Mouse (Mus musculus): ENCODE data around the gene Ncbp1. TPM values are rescaled to one million over a fixed set of nuclear protein-coding genes. Genes with fewer than 3 reads are reported as not detected.
A peak's percentile ranks its signal among the peaks of the same experiment; 100 is the strongest.

Ncbp1 gene
- polyA plus RNA-seq, 1 experiment from 2014 or later = 91.0 TPM

DNA sequence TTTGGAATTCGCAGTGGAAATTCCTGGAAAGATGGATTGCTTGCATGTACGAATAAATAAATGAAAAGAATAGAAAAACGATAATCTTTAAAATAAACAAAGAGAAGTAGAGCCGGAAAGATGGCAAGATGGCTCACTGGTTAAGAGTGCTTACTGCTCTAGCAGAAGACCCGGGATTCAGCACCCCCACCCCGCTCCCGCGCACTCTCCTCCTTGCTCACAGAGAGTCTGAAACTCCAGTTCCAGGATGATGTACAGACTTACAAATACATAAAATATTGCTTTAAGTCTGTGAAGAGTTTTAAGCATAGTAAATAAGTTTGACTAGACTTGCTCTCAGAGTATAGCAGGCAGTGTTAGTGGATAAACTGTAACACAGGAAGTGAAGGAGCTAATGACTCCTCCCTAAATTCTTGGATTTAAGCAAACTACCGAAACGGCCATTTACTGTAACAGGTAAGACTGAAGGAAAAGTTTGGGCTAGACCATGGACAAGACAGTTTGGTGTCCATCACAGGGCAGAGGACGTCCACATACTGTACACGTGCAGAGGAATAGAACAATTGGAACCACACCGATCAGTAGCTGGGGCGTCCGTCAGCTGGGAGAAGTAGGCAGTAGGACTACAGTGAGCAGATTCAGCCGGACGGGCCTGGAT lies 655 bp upstream of the Ncbp1 start:
- Histone ChIP-seq H3K27me3 (no peaks in the 10 kb centered on the region), H3K9me3 (no peaks in the 10 kb centered on the region), H3K4me3 (peak overlapping the region; percentile 97), H3K36me3 (peaks cover 27% of the 10 kb centered on the region), H3K4me1 (replicated peaks) (peaks cover 33% of the 10 kb centered on the region), H3K27ac (peak overlapping the region; percentile 97), H3K9ac (peak overlapping the region; percentile 98), H3K4me2 (peak overlapping the region; percentile 87)
- peak; percentile 89 for ATAC-seq (ENCODE audit: low FRiP score)
- WGBS = 9% methylated on average over 17 of the region's 17 CpGs

DNA sequence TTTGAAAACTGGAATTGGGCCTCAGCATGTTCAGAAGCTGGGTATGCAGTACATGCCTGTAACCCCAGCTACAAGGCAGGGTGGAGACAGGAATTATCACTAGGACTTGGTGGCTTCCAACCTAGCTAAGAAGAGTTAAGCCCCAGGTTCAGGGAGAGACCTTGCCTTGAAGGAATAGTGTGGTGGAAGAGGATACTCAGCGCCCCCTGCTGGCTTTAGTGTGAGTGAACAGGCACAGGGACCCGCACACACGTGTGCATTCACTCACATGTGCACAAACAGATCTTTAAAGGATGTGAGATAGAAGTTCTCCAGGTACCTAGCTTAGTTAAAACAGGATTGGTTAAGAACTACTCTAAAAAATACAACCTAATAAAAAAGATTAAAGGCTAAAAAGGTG lies 5.9 kb downstream of the Ncbp1 start:
- no peak overlapping the region for H3K9ac ChIP-seq
- no peak overlapping the region for H3K4me3 ChIP-seq
- H3K4me2 ChIP-seq = no peak overlapping the region
- H3K9me3 ChIP-seq = no peaks in the 10 kb centered on the region
- H3K27me3 ChIP-seq = no peaks in the 10 kb centered on the region
- H3K27ac ChIP-seq = no peak overlapping the region
- WGBS = 75% methylated on average over 3 of the region's 3 CpGs
- H3K4me1 ChIP-seq (replicated peaks) = peaks cover 15% of the 10 kb centered on the region
- H3K36me3 ChIP-seq = peaks cover 29% of the 10 kb centered on the region
- no peak for ATAC-seq (ENCODE audit: low FRiP score)

DNA sequence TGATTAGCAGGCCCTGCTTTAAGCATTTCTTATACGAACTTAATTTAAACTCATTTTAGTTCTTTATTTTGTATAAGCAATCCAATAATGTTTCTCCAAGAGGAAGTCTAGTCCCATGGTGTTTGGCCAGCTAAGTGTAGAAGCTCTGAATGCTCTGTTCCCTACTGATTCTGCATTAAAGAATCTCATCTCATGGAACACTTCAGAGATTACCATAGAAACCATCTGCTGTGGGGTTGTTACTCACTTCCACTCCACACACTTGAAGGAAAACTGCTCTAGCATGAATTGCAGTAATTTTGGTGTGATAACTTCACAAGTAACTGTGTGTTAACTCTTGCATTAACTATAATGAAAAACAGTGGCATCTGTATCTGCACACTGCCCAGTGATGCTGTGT lies 8.5 kb downstream of the Ncbp1 start:
- no peak overlapping the region for H3K9ac ChIP-seq
- no peak overlapping the region for H3K4me2 ChIP-seq
- no peak for ATAC-seq (ENCODE audit: low FRiP score)
- no peaks in the 10 kb centered on the region for H3K4me1 ChIP-seq (replicated peaks)
- H3K27ac ChIP-seq = no peak overlapping the region
- no peak overlapping the region for H3K4me3 ChIP-seq
- 97% methylated on average over 1 of the region's 1 CpGs for WGBS
- H3K27me3 ChIP-seq = no peaks in the 10 kb centered on the region
- H3K9me3 ChIP-seq = no peaks in the 10 kb centered on the region
- H3K36me3 ChIP-seq = peaks cover 50% of the 10 kb centered on the region

DNA sequence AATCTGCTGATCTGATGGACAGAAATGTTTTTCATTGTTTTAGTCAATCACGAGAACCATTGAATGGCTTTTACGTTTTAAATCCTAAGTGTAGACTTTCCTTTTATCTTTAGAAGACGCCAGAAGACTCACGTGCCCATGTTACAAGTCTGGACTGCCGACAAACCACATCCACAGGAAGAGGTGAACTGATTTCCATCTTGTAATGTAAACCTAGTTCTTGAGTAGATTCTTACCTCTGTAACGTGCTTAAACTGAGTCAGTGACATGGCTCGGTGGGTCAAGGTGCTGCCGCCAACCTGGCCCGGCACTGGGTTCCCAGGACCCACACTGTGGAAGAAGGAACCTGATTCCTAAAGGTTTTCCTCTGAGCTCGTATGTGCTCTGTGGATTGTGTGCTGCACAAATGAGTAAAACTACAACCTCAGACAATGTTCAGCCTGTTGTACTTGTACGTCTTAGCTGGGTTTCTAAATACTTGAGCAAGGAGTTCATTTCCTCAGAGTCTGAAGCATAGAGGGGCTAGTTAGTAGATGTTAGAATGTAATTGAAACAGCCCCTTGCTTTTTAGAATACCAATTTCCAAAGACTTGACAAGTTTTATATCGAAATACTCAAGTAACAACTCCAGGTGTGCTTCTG lies 13.6 kb downstream of the Ncbp1 start:
- no peaks in the 10 kb centered on the region for H3K9me3 ChIP-seq
- no peak overlapping the region for H3K27ac ChIP-seq
- H3K27me3 ChIP-seq = no peaks in the 10 kb centered on the region
- ATAC-seq (ENCODE audit: low FRiP score) = no peak
- H3K4me3 ChIP-seq = no peak overlapping the region
- no peaks in the 10 kb centered on the region for H3K4me1 ChIP-seq (replicated peaks)
- WGBS = 96% methylated on average over 12 of the region's 12 CpGs
- no peak overlapping the region for H3K4me2 ChIP-seq
- no peak overlapping the region for H3K9ac ChIP-seq
- H3K36me3 ChIP-seq = peaks cover 88% of the 10 kb centered on the region

DNA sequence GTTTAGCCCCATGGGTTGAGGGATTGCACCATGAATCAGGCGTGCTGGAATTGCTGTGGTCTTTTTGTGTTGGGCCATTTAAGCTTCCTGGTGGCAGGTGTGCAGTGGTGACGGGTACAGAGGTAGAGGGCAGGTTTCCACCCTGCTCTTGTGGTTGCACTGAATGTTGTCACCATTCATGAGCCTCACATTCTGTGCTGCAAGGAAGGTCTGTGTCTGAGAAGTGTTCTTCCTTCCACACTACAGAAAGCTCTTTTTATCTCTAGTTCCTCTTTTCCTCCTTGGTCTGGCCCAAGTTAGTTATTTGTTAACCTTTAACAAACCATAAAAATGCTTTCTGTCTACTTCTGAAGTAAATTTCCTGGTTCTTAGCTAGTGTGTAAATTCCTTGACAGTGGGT lies 25.6 kb downstream of the Ncbp1 start:
- Histone ChIP-seq H3K9me3 (no peaks in the 10 kb centered on the region), H3K4me1 (replicated peaks) (no peaks in the 10 kb centered on the region), H3K4me3 (no peak overlapping the region), H3K27ac (no peak overlapping the region), H3K36me3 (peaks cover 91% of the 10 kb centered on the region), H3K27me3 (no peaks in the 10 kb centered on the region), H3K9ac (no peak overlapping the region), H3K4me2 (no peak overlapping the region)
- 94% methylated on average over 2 of the region's 2 CpGs for WGBS
- ATAC-seq (ENCODE audit: low FRiP score) = no peak

DNA sequence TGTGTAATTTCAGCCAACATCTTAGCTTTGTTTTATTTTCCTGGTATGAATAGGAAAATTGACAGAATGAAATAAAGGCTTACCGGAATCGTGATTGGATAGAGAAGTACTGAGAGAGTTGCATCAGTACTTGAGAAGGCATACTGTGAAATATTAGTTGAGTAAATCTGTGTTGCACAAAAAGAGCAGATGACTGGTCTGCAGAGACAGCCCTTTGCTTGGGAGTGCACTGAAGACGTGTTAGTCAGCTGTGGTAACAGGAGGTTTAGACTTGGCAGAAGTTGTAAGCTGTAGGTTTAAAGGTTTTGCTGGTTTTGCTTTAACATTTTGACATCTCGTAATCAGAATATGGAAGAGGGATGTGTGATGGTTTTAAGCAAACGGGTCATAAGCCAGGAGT lies 27.4 kb downstream of the Ncbp1 start:
- peaks cover 93% of the 10 kb centered on the region for H3K36me3 ChIP-seq
- no peak overlapping the region for H3K4me3 ChIP-seq
- 98% methylated on average over 5 of the region's 5 CpGs for WGBS
- no peaks in the 10 kb centered on the region for H3K9me3 ChIP-seq
- no peak for ATAC-seq (ENCODE audit: low FRiP score)
- no peak overlapping the region for H3K27ac ChIP-seq
- no peaks in the 10 kb centered on the region for H3K27me3 ChIP-seq
- no peak overlapping the region for H3K9ac ChIP-seq
- no peaks in the 10 kb centered on the region for H3K4me1 ChIP-seq (replicated peaks)
- H3K4me2 ChIP-seq = no peak overlapping the region

DNA sequence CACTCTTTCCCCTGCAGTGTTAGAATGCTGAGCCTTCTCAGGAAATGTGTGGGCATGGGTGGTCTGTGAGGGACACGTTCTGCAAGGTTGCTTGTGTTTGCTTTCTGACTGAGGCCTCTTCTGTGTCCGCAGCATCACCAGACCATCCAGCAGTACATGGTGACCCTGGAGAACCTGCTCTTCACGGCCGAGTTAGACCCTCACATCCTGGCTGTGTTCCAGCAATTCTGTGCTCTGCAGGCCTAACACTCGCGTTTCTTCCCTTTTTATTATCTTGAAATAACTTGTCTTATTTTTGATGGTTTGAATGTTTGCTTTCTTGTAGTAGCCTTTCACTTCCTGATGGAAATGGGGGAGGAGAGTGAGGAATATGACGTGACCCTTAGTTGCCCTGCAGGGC lies 33.3 kb downstream of the Ncbp1 start:
- no peaks in the 10 kb centered on the region for H3K9me3 ChIP-seq
- no peak for ATAC-seq (ENCODE audit: low FRiP score)
- 86% methylated on average over 7 of the region's 7 CpGs for WGBS

DNA sequence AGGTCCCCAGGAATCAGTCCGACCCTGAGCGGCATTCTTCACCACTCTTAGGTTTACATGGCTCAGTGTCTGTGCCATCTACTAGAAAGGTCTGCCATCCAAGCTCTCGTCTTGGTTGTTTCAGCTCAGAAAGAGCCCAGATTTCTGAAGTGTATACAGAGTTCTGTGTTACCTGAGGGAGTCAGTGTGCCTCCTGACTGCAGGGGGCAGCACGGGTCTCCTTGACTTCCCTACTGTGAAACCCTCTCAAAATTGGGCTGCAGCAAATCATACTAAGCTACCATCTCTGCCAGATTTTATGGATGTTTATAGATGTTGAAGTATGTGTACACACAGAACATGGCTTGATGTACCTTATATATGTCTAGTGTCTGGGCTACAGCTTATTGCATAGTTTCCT lies 37.9 kb downstream of the Ncbp1 start:
- no peaks in the 10 kb centered on the region for H3K4me1 ChIP-seq (replicated peaks)

More for the DNA sequence above, 33.3 kb downstream of the Ncbp1 start:
- Histone ChIP-seq H3K4me2 (no peak overlapping the region), H3K27ac (no peak overlapping the region), H3K9ac (no peak overlapping the region), H3K27me3 (no peaks in the 10 kb centered on the region), H3K36me3 (peaks cover 95% of the 10 kb centered on the region), H3K4me1 (replicated peaks) (no peaks in the 10 kb centered on the region), H3K4me3 (no peak overlapping the region)

DNA sequence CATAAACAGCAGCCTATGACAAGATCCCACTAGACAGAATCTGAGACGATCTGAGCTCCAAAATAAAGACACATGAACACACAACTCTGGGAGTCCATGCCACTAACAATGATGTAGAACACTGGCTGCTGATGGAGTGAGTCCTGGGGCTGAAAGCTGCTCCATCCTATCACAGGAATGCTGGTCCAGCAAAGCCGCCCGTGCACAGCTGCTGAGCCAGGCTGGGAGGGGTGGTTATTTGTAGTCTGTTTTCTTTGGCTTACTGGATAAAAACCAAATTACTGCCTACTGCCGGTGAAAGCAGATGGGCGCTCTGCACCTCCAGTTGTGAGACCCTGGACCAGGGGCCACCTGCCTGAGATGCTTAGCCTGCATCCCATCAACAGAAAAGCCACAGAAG lies 38.6 kb downstream of the Ncbp1 start:
- Histone ChIP-seq H3K9ac (no peak overlapping the region), H3K9me3 (no peaks in the 10 kb centered on the region)
- 84% methylated on average over 5 of the region's 5 CpGs for WGBS

More for the DNA sequence above, 37.9 kb downstream of the Ncbp1 start:
- Histone ChIP-seq H3K9me3 (no peaks in the 10 kb centered on the region), H3K4me2 (no peak overlapping the region), H3K9ac (no peak overlapping the region), H3K27ac (no peak overlapping the region), H3K27me3 (no peaks in the 10 kb centered on the region), H3K4me3 (no peak overlapping the region), H3K36me3 (peaks cover 94% of the 10 kb centered on the region)
- WGBS = 75% methylated on average over 4 of the region's 4 CpGs
- no peak for ATAC-seq (ENCODE audit: low FRiP score)

DNA sequence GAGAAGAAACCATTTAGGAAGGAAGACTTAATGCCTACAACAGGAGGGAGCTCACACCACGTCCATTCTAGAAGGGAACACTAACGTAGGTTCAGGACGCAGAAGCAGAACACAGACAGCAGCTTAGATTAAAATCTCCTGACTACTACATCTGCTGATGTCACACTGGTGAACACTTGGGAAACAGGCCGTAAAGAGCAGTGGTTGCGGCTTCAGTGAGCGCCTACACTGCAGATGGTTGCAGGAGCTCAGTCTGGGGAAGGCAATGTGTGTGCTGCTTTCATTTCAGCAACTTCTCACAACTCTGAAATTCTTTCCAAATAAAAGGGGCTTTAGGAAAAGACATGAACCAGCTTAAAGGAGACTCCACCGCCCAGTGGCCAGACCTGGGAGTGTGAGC lies 39.1 kb downstream of the Ncbp1 start:
- no peak overlapping the region for H3K27ac ChIP-seq
- 87% methylated on average over 7 of the region's 7 CpGs for WGBS

More for the DNA sequence above, 38.6 kb downstream of the Ncbp1 start:
- ATAC-seq (ENCODE audit: low FRiP score) = no peak
- H3K4me3 ChIP-seq = no peak overlapping the region
- H3K27ac ChIP-seq = no peak overlapping the region
- H3K4me1 ChIP-seq (replicated peaks) = no peaks in the 10 kb centered on the region
- H3K36me3 ChIP-seq = peaks cover 94% of the 10 kb centered on the region
- H3K27me3 ChIP-seq = no peaks in the 10 kb centered on the region
- no peak overlapping the region for H3K4me2 ChIP-seq

DNA sequence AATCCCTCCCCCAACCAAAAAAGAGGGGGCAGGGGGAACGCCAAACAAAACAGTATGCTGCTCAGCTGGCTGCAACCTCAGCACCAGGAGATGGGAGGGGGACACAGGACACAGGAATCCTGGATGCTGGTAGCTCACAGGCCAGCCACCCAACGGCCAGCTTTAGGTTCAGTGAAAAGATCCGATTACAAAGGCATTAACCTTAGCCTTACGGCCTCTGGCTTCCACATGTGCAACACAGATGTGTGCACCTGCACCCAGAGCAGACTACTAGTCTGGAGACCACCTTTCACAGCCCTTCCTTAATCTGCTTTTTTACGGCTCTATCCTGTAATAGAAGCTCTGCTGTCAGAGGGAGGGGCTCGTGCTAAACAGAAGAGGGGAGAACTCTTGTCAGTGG lies 42.8 kb downstream of the Ncbp1 start:
- WGBS = 73% methylated on average over 6 of the region's 6 CpGs
- Histone ChIP-seq H3K27ac (no peak overlapping the region), H3K9ac (no peak overlapping the region), H3K4me3 (no peak overlapping the region), H3K9me3 (no peaks in the 10 kb centered on the region), H3K4me2 (no peak overlapping the region), H3K27me3 (no peaks in the 10 kb centered on the region), H3K36me3 (peaks cover 98% of the 10 kb centered on the region), H3K4me1 (replicated peaks) (no peaks in the 10 kb centered on the region)
- no peak for ATAC-seq (ENCODE audit: low FRiP score)

More for the DNA sequence above, 39.1 kb downstream of the Ncbp1 start:
- Histone ChIP-seq H3K9me3 (no peaks in the 10 kb centered on the region), H3K36me3 (peaks cover 95% of the 10 kb centered on the region), H3K27me3 (no peaks in the 10 kb centered on the region), H3K4me2 (no peak overlapping the region), H3K4me3 (no peak overlapping the region), H3K4me1 (replicated peaks) (no peaks in the 10 kb centered on the region), H3K9ac (no peak overlapping the region)
- ATAC-seq (ENCODE audit: low FRiP score) = no peak

DNA sequence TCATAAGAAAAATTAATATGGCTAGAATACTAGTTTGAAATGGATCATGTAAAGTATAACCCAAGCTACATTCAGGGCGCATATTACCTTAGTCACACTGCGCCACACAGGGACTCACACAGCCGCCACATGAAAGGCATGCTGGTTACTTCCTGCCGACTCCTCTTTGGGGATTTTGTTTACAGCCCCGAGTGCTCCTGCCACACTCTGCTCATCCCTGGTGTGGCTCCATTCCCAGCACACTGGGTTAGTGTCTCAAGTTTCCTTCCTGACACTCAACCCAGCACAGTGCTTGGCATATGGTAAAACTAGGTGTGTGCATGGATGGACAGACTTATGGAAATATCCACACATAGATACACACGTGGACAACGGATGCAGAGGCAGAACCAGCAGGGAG lies 43.8 kb downstream of the Ncbp1 start:
- Histone ChIP-seq H3K9me3 (no peaks in the 10 kb centered on the region), H3K27me3 (no peaks in the 10 kb centered on the region), H3K9ac (no peak overlapping the region), H3K27ac (no peak overlapping the region), H3K4me1 (replicated peaks) (no peaks in the 10 kb centered on the region), H3K4me3 (no peak overlapping the region), H3K4me2 (no peak overlapping the region), H3K36me3 (peaks cover 92% of the 10 kb centered on the region)
- 87% methylated on average over 7 of the region's 7 CpGs for WGBS
- ATAC-seq (ENCODE audit: low FRiP score) = no peak

DNA sequence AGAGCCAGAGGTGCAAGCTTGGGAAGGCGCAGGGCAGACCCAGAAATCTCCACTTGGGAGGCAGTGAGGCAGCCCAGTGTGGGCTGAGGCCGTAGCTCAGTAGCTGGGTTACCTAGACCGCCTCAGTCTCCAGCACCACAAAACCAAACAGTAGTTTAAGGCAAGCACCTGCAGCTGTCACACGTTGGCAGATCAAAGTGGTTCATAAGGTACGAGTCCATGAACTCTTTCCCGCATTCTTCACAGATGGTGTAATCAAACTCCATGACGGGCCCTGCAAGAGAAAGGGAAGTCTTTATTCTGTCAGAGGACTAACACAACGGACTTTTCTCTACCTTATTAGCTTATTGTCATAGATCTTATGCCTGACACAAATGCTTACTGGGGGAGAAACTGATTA lies 47.0 kb downstream of the Ncbp1 start:
- Histone ChIP-seq H3K27ac (no peak overlapping the region), H3K4me1 (replicated peaks) (no peaks in the 10 kb centered on the region), H3K36me3 (peaks cover 91% of the 10 kb centered on the region), H3K27me3 (no peaks in the 10 kb centered on the region), H3K9me3 (no peaks in the 10 kb centered on the region), H3K9ac (no peak overlapping the region), H3K4me2 (no peak overlapping the region), H3K4me3 (no peak overlapping the region)
- ATAC-seq (ENCODE audit: low FRiP score) = no peak
- 86% methylated on average over 8 of the region's 8 CpGs for WGBS

Measured in hindbrain, embryonic 13.5 days (tissue).